Mouse (Mus musculus) cerebellum, adult 18-20 months (tissue): ENCODE results near the gene Igfn1.

Source experiments
- DNase-seq, 2 experiments: peaks; one replicate each; pipeline ENCODE4 v3.0.0; 2021

Gene Igfn1

GRCm38 (mm10) chr1:135929876-135930275, 76.3 kb downstream of the Igfn1 start:
- no peak for DNase-seq

DNA sequence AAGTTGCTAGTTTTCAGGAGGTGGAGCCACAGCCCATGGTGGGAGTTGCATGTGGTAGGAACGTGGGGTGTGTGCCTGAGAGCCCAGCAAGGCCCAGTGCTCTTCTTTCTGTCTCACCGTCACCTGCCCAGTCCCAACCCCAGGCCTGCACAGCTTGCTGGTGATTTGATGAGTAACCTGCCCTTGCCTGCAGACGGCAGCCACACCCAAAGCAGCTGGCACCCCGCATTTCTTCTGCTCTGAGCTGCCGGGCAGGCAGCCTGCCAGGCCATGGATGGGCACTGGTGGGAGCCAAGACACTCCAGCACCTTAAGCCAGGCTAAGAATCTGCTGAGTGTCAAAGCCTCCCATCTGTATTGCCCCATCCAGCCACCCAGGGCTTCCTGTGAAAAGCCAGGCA, 80.3 kb downstream of the Igfn1 start:
- DNase-seq, result no peak

GRCm38 (mm10) chr1:135924377-135924994, 81.7 kb downstream of the Igfn1 start:
- DNase-seq, result peak; percentile 55 to 69

DNA sequence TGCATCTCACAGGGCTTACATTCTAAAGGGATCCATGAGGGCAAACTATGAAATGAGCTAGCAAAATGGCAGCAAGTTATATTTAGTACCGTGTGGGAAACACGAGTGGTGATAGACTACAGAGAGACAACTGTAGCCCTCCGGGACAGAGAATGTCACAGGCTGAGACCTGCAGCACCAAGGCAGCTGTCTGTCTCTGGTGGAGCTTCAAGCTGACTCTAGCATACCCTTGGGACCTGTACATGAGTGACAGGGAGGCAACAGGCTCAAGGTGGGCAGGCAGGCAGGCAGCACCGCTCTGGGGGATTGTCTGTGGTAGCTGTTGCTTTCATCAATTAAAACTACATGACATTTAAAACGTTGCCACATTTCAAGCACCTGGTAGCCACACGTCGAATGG, 82.9 kb downstream of the Igfn1 start:
- no peak for DNase-seq

- no peak for DNase-seq
Measured at GRCm38 (mm10) chr1:135918644-135919407, 87.3 kb downstream of the Igfn1 start, which contains the start of gene Pkp1. TSS of gene Pkp1 (minus strand) at chr1:135919207.

DNA sequence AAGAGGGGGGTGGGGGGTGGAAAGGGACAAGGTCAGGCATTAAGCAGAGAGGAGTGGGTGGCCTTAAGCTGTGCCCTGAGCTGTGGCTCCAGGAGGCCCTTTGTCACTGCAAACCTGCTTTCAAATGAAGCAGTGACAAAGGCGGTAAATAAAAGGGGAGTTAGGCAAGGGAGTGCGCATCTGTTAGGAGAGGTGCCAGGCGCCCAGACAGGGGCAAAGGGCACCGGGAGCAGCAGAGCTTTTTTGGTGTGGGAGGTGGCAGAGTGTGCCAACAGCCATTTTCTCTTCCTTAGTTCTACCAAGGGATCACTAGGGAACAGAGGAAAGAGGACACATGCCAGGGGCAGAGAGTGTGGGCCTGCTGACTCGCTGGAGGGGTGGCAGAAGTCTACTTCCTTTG, 88.9 kb downstream of the Igfn1 start:
- DNase-seq, result no peak

GRCm38 (mm10) chr1:135916486-135917058, 89.6 kb downstream of the Igfn1 start:
- no peak for DNase-seq

DNA sequence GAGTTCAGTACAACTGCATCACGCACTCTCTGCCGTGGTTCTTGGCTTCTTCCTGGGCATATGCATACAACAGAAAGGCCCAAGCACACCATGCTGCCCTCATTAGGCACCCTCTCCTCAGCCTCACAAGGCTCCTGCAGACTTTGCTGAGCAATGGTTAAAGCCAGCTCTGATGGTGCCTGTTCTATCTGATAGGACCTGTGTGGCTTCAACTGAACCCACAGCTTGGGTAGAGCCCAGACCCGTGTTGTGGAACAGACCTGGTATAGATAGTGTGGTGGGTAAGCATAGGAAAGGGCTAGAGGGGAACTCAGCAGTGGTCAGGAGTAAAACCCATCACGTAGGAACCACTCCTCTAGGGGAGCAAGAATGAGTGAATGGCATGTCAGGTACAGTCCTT, 92.5 kb downstream of the Igfn1 start:
- no peak for DNase-seq

DNA sequence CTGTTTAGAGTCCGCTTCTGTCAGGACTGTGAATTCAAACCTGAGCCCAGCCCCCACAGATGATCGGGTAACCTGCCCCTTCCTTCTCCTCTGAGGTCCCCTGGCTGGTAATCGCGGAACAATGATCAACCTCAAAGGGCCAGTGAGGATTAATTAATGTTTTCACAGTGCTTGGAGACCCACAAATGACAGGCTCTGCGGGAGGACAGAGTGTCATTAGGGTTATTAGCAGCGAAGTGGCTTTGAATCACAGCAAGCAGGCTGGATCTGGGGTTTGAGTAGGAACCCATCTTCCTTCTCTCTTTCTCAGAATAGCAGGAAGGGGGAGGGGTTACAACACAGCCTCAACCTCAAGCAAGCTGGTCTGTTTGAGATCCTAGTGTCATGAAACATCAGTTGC, 96.8 kb downstream of the Igfn1 start:
- DNase-seq, result no peak

- DNase-seq, result no peak
Measured at GRCm38 (mm10) chr1:135906736-135907135, 99.4 kb downstream of the Igfn1 start.
